Mouse (Mus musculus) left cerebral cortex, adult 2 months (tissue): Measurements from ENCODE around the gene Brd2. TPM values are rescaled to one million over a fixed set of nuclear protein-coding genes. Genes with fewer than 3 reads are reported as not detected.
A peak's percentile ranks its signal among the peaks of the same experiment; 100 is the strongest.

Experiments
- DNase-seq, 2 experiments: peaks; one replicate each; pipeline ENCODE4 v3.0.0; 2021 to 2022; ENCODE audit warnings: low spot score in 2 of 2, mixed read lengths in 1 of 2; ENCODE audit errors: extremely low spot score in 1 of 2
- H3K27ac ChIP-seq: fragments of 200-600 bp; 2 replicates; pipeline ENCODE4 v1.8.1; 2022
- H3K4me3 ChIP-seq: fragments of 200-600 bp; 2 replicates; pipeline ENCODE4 v1.8.1; 2022
- CTCF ChIP-seq: fragments of 200-600 bp; IDR thresholded peaks from 2 replicates; pipeline ENCODE4 v1.8.1; 2022; ENCODE audit warnings: antibody characterized with exemption, mild to moderate bottlenecking, moderate library complexity
- intact Hi-C: fragments of 180-260 bp; cut with DNase I; formaldehyde crosslinking; loops from one replicate; pipeline ENCODE4 v1.15.1; 2025
- total RNA-seq, 2 experiments: library from RNA; stranded (reverse); gene quantifications; 2 replicates each; pipeline ENCODE4 v1.2.3; 2021

The Brd2 gene
- total RNA-seq, 2 experiments from 2014 or later: 177 to 179 TPM

GRCm38 (mm10) chr17:34143033-34143432 is 20.6 kb upstream of the Brd2 start, which contains the start of gene H2-DMb2:
Gene H2-DMb2, plus strand, starts transcription at chr17:34143307.
- no peak for DNase-seq
- H3K27ac ChIP-seq: no peak within 1 kb of the TSS
- no peak for TF ChIP-seq CTCF
- H3K4me3 ChIP-seq: no peak within 1 kb of the TSS
- intact Hi-C loops: no loop called here

GRCm38 (mm10) chr17:34142456-34143010 is 20.1 kb upstream of the Brd2 start:
- no peak overlapping the region for H3K27ac ChIP-seq
- TF ChIP-seq CTCF: no peak
- intact Hi-C loops: no loop called here
- H3K4me3 ChIP-seq: no peak overlapping the region
- DNase-seq: no peak

DNA sequence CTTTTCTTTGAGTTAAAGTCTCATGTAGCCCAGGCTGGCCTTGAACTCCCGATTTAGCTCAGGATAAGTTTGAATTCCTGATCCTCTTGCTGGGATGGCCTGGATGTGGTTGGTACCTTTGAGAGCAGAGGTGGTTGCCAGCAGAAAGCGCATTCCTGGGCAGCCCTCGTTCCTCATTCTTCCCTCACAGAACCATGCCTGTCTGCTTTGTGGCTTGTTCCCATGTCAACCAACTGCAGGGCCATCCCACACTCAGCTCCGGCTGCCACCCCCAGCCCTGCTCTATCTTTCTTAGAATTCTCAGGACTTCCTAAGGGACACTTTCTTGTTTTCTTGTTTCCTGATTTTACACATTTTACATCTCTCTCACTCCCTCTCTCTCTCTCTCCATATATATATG is 19.0 kb upstream of the Brd2 start:
- intact Hi-C loops: no loop called here
- no peak for DNase-seq

DNA sequence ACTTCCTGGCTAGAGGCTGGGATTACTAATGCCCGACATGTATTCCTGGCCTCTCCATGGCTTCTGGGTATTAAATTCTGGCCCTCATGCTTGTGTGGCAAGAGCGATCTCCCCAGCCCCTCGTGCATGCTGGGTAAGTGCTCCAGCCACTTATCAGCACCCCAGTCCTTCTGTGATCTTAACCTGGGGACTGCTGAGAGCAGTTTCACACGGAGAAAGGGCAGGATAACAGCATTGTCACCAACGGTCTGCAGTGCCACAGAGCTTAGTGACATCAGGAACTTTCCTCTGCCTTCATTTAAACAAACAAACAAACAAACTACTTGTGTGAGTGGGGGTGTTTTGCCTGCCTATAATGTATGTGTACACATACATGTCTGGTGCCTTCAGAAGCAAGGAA is 17.8 kb upstream of the Brd2 start:
- no peak for DNase-seq
- Histone ChIP-seq H3K27ac (no peak overlapping the region), H3K4me3 (no peak overlapping the region)
- intact Hi-C loops: no loop called here
- TF ChIP-seq CTCF: no peak

More for the DNA sequence above, 19.0 kb upstream of the Brd2 start:
- no peak overlapping the region for H3K4me3 ChIP-seq
- H3K27ac ChIP-seq: peak overlapping the region; percentile 40
- no peak for TF ChIP-seq CTCF

DNA sequence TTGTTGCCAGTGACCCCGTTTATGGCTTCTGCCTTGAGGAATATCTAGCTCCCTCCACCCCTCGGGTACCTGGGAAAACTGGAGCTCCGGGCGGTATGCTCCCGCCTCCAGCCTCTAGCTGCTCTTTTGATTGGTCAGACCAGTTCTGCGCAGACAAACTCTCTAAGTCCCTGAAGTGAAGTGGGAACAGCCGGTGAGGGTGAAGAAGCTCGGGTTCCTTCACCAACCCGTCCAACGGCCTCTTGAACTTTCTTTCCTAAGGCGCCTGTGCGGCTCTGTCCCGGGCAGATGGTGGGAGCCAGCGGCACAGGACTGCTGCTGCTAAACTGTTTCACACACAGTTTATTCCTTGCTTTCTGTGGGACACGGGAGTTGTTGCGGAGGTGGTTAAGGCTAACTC is 17.0 kb upstream of the Brd2 start:
- TF ChIP-seq CTCF: no peak
- Histone ChIP-seq H3K4me3 (peak overlapping the region; percentile 1; the same call in 1 of the 2 replicates), H3K27ac (no peak overlapping the region)
- DNase-seq: no peak
- intact Hi-C loops: no loop called here

DNA sequence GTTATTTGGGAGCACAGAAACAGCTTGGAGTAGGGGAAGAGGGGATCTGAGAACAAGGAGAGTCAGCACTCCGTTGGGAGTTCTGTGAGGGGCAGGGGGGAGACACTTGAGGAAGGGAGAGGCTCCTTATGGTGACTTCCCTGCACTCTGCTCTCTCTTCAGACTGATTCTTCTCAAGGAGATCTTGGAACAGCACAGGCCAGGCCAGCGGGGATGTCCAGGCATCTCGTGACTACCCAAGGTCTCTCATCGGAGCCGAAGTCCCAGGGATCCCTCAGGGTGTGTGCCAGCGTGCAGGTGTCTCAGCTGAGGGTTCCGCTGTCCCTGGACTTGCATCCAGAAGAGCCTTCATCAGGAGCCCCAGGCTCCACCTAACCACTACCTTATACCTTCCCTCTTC is 16.2 kb upstream of the Brd2 start:
- TF ChIP-seq CTCF: no peak
- no peak overlapping the region for H3K4me3 ChIP-seq
- H3K27ac ChIP-seq: no peak overlapping the region
- intact Hi-C loops: no loop called here
- no peak for DNase-seq

GRCm38 (mm10) chr17:34137601-34138000 is 15.2 kb upstream of the Brd2 start:
- H3K4me3 ChIP-seq: no peak overlapping the region
- H3K27ac ChIP-seq: no peak overlapping the region
- intact Hi-C loops: no loop called here
- no peak for DNase-seq
- no peak for TF ChIP-seq CTCF

DNA sequence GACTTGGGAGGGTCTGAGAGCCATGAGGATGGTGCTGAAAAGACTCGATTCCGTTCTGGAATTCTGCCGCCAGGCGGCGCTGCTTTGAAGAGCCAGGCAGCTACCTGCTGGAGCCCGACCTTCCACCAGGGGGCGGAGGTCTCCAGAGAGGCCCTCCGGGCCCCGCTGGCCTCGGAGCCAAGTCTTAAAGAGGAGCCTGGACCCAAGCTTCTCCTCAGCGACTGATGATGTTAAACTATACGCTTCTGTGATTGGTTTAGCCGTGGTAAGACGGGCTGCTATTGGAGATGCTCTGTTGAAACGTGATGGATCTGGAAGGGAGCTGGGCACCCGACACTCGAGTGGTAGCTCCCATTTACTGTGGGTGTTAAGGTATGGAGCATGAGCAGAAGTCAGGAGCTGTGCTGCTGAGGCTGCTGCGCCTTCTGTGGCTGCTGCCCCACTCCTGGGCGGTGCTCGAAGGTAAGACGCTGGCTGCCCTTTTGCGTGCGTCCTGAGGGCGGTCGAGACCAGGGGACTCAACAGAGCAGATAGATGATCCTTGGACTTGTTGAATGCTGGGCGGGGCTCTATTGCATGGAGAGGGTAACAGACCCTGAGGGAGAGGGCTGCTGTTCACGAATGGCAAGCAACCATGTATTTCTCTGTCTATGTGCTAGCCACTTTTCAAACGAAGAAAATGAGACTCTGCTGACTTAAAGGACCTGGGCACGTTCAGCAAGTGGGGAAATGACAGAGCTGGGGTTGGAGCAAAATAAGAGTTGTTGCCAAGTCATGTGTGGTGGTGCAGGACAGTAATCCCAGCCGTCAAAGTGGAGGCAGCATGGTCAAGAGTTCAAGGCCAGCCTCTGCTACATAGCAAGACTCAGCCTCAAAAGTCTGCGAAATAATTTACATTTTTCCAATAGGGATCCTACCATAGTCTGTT is 13.1 kb upstream of the Brd2 start:
- peak; percentile 97 to 98 for DNase-seq
- intact Hi-C loops: loop anchor here (2.0 kb wide), 1 partner anchor 33 kb away; no protein-coding TSS in a partner anchor
- peak overlapping the region; percentile 48 for H3K4me3 ChIP-seq
- peak overlapping the region; percentile 50; the same call in 1 of the 2 replicates for H3K27ac ChIP-seq
- TF ChIP-seq CTCF: no peak; the same call in none of the 2 replicates

DNA sequence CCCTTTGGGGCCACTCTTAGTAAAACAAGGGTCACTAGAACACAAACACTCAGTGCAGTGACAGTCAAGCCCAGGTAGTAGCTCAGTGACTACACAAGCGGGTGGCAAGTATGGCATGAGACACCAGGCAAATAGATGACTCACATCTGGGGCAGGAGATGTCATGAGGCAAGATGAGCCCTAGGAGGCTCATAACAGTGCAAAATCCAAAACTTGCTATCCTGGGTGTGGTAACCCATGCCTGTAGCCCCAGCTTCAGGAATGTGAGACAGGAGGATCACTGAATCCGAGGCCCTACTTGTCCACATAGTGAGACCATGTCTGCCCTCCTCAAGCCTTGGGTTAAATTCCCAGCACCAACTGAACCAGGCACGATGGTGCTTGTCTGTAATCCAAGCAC is 12.0 kb upstream of the Brd2 start:
- Histone ChIP-seq H3K27ac (no peak overlapping the region), H3K4me3 (no peak overlapping the region)
- intact Hi-C loops: loop anchor here (2.0 kb wide), 1 partner anchor 34 kb away; no protein-coding TSS in a partner anchor
- no peak for DNase-seq
- no peak for TF ChIP-seq CTCF

DNA sequence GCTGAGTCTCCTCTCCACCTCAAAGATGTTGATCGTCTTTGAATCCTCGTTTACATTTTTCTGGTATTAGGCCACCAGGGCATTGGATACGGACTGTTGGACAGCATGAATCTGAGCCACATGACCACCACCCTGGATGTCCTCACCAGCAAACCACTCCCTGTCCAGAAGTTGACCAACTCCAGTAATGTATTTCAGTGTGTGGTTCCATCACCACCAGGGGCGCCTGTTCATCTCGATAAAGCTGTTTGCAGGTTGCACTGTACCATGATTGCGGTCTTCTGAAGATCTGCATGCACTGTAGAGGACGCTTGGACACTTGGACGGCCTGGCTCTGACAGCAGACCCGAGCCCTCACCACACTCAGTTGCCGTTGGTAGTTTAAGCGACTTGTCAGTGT is 10.9 kb upstream of the Brd2 start:
- peak; percentile 18 for TF ChIP-seq CTCF
- intact Hi-C loops: no loop called here
- H3K4me3 ChIP-seq: no peak overlapping the region

DNA sequence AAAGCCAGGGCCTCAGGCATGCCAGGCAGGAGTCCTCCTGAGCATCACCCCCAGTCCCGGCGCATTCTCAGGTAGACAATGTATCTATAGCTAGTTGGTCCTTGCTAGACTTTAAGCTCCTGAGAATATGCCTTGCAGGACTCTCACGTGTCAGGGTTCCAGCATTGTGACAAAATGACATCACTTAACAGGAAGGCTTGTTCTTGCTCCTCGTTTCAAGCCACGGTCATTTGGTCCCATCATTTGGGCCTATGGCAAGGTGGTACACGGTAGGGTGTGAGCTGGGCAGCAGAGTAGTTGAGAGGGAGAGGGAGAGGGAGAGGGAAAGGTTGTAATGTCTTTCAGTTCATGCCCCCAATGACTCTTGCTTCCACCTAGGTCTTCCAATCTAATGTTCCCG is 9.5 kb upstream of the Brd2 start:
- H3K4me3 ChIP-seq: no peak overlapping the region
- intact Hi-C loops: no loop called here
- TF ChIP-seq CTCF: no peak
- no peak for DNase-seq
- no peak overlapping the region for H3K27ac ChIP-seq

More for the DNA sequence above, 10.9 kb upstream of the Brd2 start:
- DNase-seq: no peak
- H3K27ac ChIP-seq: no peak overlapping the region
